Mouse (Mus musculus) E14TG2a.4 (cell line): Measurements from ENCODE around the gene Hoxc4.

Experiments
- H3K27me3 ChIP-seq: 2 replicates; pipeline ENCODE4 v1.6.1; 2014; ENCODE audit warnings: low read length, control low read depth; ENCODE audit not compliant: insufficient read depth
- H3K36me3 ChIP-seq: 2 replicates; pipeline ENCODE4 v1.6.1; 2014; ENCODE audit warnings: low read length, control low read depth; ENCODE audit not compliant: insufficient read depth
- H3K4me1 ChIP-seq: replicated peaks from 2 replicates; pipeline ENCODE4 v1.6.1; 2014; ENCODE audit warnings: low read depth, low read length, control low read depth
- H3K4me3 ChIP-seq: replicated peaks from 2 replicates; pipeline ENCODE4 v1.5.1; 2014; ENCODE audit warnings: mild to moderate bottlenecking, low read length
- H3K9me3 ChIP-seq: 2 replicates; pipeline ENCODE4 v1.6.1; 2014; ENCODE audit warnings: low read length, control low read depth
- CTCF ChIP-seq: conservative IDR thresholded peaks from 2 replicates; pipeline ENCODE4 v1.5.1; 2014; ENCODE audit warnings: low read length
- NANOG ChIP-seq: IDR thresholded peaks from 2 replicates; pipeline ENCODE4 v1.6.1; 2014; ENCODE audit warnings: borderline replicate concordance, low read length, mixed read lengths
- POU5F1 ChIP-seq: IDR thresholded peaks from 2 replicates; pipeline ENCODE4 v1.6.1; 2014; ENCODE audit warnings: low read length, borderline replicate concordance

Gene Hoxc4

DNA sequence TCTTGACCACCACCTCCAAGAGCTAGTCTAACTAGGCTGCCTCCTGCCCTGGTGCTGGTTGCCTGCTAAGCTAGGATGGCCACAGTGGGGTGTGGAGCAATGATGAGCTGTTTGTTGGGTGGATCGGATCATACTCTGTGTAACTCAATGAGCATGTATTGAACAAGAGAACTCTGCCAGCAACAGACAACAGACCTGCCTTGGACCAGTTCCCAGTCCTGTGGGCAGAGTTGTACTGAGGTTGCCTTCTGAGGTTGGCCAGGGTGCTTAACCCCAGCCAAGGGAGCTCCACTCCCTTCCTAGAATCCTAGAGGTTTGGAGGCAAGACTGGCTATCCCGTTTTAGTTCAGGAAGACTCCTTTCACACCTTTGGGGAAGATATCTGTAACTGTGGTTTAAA is 37.7 kb downstream of the Hoxc4 start:
- no peaks in the 10 kb centered on the region for H3K36me3 ChIP-seq
- no peaks in the 10 kb centered on the region for H3K9me3 ChIP-seq
- peaks cover 84% of the 10 kb centered on the region for H3K27me3 ChIP-seq
- no peak overlapping the region for H3K4me3 ChIP-seq
- TF ChIP-seq POU5F1 (no peak), CTCF (no peak), NANOG (no peak)
- H3K4me1 ChIP-seq, result peaks cover 21% of the 10 kb centered on the region

DNA sequence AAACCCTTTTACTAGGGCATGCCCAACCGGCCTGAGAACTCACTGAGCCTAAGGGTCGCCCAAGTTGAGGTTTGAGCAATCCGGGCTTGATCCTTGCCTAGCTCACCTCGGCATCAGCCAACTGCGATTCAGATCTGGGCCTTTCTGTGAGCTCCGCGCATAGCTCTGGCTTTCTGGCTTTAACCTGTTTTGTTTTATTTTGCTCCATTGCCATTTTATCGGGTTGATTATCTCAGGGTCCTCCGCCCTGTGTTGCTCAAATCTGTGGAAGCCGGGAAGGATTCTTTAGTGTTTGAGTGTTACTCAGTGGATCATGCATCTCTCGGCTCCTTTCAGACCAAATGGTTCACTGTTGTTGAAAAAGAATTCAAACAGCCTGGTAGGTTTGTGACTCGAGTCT is 40.0 kb downstream of the Hoxc4 start:
- Histone ChIP-seq H3K36me3 (no peaks in the 10 kb centered on the region), H3K4me1 (peaks cover 23% of the 10 kb centered on the region), H3K4me3 (no peak overlapping the region), H3K27me3 (peaks cover 91% of the 10 kb centered on the region), H3K9me3 (no peaks in the 10 kb centered on the region)
- TF ChIP-seq NANOG (no peak), CTCF (no peak), POU5F1 (no peak)

DNA sequence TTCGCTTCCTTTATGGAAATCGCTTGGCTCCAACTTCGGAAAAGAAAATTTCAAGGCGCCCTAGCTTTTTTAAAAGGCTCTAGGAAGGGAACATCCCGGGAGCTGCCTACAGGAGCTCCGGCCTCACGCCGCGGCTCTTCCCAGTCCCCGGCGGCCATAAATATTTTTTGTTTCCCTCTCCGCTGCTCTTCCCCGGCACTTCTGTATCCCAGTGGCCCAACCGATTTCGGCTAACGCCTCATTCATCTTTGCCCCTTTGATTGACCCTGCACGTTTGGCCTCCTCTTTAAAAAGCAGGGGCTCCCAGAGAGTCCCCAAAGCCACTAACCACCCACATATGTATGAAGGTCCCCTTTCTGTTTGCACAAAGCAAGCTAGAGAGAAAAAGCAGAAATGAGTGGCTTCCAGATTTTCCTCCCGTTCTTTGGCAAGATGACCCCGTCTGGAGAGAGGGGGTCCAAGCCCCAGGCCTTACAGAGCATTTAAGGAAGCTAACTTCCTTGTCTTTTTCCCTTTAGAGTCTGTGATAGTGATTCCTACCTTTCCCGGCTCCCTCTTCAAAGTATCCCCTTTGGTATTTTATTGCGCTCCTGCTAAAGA is 40.8 kb downstream of the Hoxc4 start:
- 0 out of 2 replicates have a peak overlapping the region, but pooled peaks have one; percentile 13 for H3K4me3 ChIP-seq
- TF ChIP-seq NANOG (no peak), POU5F1 (no peak), CTCF (no peak)

DNA sequence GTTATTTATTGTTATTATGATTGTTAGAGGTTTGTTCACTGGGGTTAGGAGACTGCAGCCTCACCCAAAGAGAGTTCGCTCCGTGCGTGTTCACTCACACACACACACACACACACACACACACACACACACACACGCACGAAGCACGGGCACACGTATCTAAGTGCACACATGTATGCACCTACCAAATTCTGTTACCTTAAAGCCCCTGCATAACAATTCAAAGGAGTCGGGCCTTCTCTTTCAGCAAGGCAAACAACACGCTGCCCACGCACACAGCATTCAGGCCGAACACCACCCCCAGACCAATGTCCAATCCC is 41.2 kb downstream of the Hoxc4 start:
- Histone ChIP-seq H3K27me3 (peaks cover 93% of the 10 kb centered on the region), H3K9me3 (no peaks in the 10 kb centered on the region), H3K4me1 (peaks cover 23% of the 10 kb centered on the region), H3K4me3 (no peak overlapping the region), H3K36me3 (no peaks in the 10 kb centered on the region)
- TF ChIP-seq POU5F1 (no peak), NANOG (no peak), CTCF (no peak)

More for the DNA sequence above, 40.8 kb downstream of the Hoxc4 start:
- Histone ChIP-seq H3K36me3 (no peaks in the 10 kb centered on the region), H3K9me3 (no peaks in the 10 kb centered on the region), H3K27me3 (peaks cover 92% of the 10 kb centered on the region), H3K4me1 (peaks cover 23% of the 10 kb centered on the region)

DNA sequence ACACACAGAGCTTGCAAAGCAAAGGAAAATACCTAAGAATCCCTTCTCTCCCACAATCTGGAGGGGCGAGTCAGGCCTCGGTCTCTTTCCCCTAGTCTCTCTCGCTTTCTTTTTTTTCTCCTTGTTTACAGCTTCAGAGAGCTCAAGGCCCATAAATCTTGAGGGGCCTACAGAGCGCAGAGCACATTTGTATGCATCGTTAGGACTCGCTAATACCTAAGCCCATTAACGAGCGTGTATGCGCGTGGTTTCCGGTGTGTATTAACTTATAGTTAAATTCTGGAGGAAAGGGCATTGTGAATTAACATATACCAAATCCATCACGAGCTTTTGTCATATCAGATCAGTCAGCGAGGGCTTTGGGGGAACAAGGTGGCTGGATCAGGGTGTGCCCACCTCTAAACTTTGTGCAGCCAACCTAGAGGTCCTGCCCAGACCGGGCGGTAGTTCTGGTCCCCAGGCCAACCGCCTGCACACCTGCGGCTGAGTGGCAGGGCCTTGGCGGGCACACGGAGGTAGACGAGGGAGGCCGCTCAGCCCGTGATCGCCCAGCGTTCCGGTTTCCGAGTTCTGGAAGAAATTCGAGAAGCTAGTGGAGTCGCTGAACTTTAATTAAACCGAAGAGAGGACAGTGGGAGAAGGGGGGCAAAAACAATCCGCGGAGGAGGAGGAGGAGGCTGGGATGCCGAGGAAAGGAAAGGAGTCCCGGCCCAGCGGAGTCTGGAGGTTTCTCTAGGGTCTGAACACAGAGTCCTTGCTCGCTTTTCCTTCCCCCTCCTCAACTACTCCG is 41.8 kb downstream of the Hoxc4 start:
- H3K9me3 ChIP-seq, result no peaks in the 10 kb centered on the region
- peaks cover 93% of the 10 kb centered on the region for H3K27me3 ChIP-seq
- no peaks in the 10 kb centered on the region for H3K36me3 ChIP-seq
- peak overlapping the region; percentile 58 for H3K4me3 ChIP-seq
- no peak for TF ChIP-seq NANOG
- H3K4me1 ChIP-seq, result peaks cover 23% of the 10 kb centered on the region

- TF ChIP-seq POU5F1 (no peak), NANOG (no peak), CTCF (no peak)
- Histone ChIP-seq H3K4me3 (peak overlapping the region; percentile 58), H3K4me1 (peaks cover 23% of the 10 kb centered on the region), H3K36me3 (no peaks in the 10 kb centered on the region), H3K9me3 (no peaks in the 10 kb centered on the region), H3K27me3 (peaks cover 94% of the 10 kb centered on the region)
Measured at GRCm38 (mm10) chr15:103061131-103061825, 42.5 kb downstream of the Hoxc4 start.

- Histone ChIP-seq H3K4me1 (peaks cover 23% of the 10 kb centered on the region), H3K4me3 (no peak overlapping the region), H3K36me3 (no peaks in the 10 kb centered on the region), H3K9me3 (no peaks in the 10 kb centered on the region), H3K27me3 (peaks cover 94% of the 10 kb centered on the region)
- TF ChIP-seq CTCF, result no peak
- TF ChIP-seq NANOG, result no peak
- TF ChIP-seq POU5F1, result no peak
Measured at GRCm38 (mm10) chr15:103061988-103062387, 43.3 kb downstream of the Hoxc4 start.

DNA sequence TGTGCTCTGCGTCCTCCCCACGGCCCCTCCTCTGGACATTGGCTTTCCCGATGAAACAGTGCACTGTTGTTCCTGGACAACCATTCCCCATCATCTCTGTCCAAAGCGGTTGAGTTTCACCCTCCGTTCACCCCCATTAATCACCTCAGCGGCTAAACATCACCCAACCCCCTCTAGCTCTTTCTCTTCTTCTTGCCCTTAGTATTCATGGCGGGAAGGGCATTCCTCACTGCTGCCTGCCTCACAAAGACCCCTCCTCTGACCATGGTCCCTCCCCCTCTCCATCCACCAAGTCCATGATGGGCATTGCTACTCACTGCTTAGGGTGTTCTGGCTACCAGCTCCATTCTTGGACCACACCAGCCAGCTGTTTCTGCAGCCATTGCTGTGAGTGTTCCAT is 46.9 kb downstream of the Hoxc4 start:
- Histone ChIP-seq H3K4me1 (peaks cover 18% of the 10 kb centered on the region), H3K36me3 (no peaks in the 10 kb centered on the region), H3K4me3 (no peak overlapping the region), H3K9me3 (no peaks in the 10 kb centered on the region), H3K27me3 (peaks cover 98% of the 10 kb centered on the region)
- TF ChIP-seq CTCF, result no peak
- no peak for TF ChIP-seq NANOG
- no peak for TF ChIP-seq POU5F1
